11 mouse cellular contexts compared by ENCODE assay signal in the genomic region with DNA sequence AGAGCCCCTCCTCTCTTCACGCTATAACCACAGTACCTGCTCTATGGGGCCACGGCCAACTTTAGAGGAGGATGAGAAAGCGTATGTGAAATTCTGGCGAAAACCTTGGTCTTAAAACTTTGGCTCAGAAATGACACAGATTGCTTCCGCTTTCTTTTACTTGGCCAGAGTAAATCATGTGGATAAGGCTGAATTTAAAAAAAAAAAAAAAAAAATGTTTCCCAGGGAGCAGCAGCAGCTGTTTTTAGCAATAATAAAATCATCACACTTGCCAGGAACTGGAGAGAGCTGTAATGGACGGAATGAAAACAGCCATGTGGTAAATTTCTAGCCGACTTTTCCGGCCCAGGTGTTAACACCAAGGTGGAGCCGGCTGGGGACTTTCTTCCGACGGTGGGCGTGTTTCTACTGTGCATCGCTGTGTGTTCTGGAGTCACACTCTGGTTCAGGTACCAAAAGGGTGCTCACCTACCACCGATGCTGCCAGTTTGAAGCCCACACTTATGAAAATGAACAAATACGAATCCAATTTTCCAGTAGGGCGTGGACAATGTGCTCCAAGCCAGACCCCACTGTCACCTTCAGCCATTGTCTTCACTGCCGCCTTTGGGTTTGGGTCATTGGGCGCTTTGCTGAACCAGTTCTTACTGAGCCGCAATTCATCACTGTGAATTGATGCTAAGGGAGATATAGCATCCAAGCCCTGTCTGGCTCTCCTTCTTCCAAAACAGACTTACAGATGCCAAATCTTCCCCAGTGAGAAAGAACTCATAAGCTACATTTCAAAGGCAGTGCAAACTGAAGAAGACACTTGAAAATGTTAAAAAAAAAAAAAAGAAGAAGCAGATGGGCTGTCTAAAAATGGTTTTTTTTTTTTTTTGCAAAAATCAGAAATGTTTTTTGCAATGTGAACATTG.
DNase-seq lines count a peak whose midpoint lies in the region; ATAC-seq lines count a peak whose summit lies in the region.
"Had no signal": no experiment of that assay in that cellular context is flagged by ENCODE, and none has a peak within 500 bp of the region (broad histone marks: within the 10 kb centered on the region; RNA-seq: fewer than 3 reads in every experiment).

No protein-coding gene starts in this region.

- 67% methylated on average over 19 of the region's 19 CpGs for WGBS in kidney, embryonic 14.5 days

- ATAC-seq in cerebellum, adult (ENCODE audit: insufficient number of reproducible peaks, low FRiP score, low TSS enrichment), result no peak
- ATAC-seq in kidney, embryonic 14.5 days (ENCODE audit: low FRiP score, low TSS enrichment), result peak; percentile 73
- ATAC-seq: inflammation-experienced regulatory T-cells, adult 6 months had no signal

- H3K9me3 ChIP-seq in kidney, embryonic 14.5 days (ENCODE audit: control insufficient read depth, low read length), result no peaks in the 10 kb centered on the region

- peak overlapping the region; percentile 24; the same call in 1 of the 2 replicates for H3K4me2 ChIP-seq in kidney, embryonic 14.5 days (replicated peaks; ENCODE audit: low read depth, low read length)

- DNase-seq in cerebellum, postnatal 10 days, result peak; percentile 33 to 42
- DNase-seq in kidney, adult 18-20 months, result no peak
- peak; percentile 50 for DNase-seq in right cerebral cortex, postnatal 25 days
- no peak for DNase-seq in right cerebral cortex, postnatal 14 days
- no peak for DNase-seq in embryo, embryonic 10 days (ENCODE audit: low spot score)
- DNase-seq in adrenal gland, postnatal 10 days, result no peak
- DNase-seq: adrenal gland, postnatal 14 days; lung, postnatal 36 days had no signal

- no peak overlapping the region for H3K4me3 ChIP-seq in kidney, embryonic 14.5 days (ENCODE audit: low read length)

- no peak overlapping the region; the same call in 1 of the 2 replicates for H3K27ac ChIP-seq in kidney, embryonic 14.5 days (ENCODE audit: low read depth, low read length)

- H3K36me3 ChIP-seq in kidney, embryonic 14.5 days (ENCODE audit: control insufficient read depth, insufficient read depth, low read length), result no peaks in the 10 kb centered on the region

- H3K9ac ChIP-seq in kidney, embryonic 14.5 days (ENCODE audit: low read depth, low read length), result no peak overlapping the region

- H3K27me3 ChIP-seq in kidney, embryonic 14.5 days (ENCODE audit: control insufficient read depth, insufficient read depth, low read length), result no peaks in the 10 kb centered on the region

- 0 out of 2 replicates have a peak, but pooled peaks cover 5% of the 10 kb centered on the region for H3K4me1 ChIP-seq in kidney, embryonic 14.5 days (ENCODE audit: control insufficient read depth, insufficient read depth, low read length)

Comparison
In these comparisons a context has a peak if more than half of its experiments do, and no peak if none do; other contexts are left out.
1. DNase-seq: peak in cerebellum, postnatal 10 days (2 of 2) and right cerebral cortex, postnatal 25 days (single experiment); none in kidney, adult 18-20 months (single experiment), right cerebral cortex, postnatal 14 days (single experiment), embryo, embryonic 10 days (single experiment) and adrenal gland, postnatal 10 days (single experiment).